Mouse (Mus musculus): ENCODE data around the gene Ccr6.

The Ccr6 gene

DNA sequence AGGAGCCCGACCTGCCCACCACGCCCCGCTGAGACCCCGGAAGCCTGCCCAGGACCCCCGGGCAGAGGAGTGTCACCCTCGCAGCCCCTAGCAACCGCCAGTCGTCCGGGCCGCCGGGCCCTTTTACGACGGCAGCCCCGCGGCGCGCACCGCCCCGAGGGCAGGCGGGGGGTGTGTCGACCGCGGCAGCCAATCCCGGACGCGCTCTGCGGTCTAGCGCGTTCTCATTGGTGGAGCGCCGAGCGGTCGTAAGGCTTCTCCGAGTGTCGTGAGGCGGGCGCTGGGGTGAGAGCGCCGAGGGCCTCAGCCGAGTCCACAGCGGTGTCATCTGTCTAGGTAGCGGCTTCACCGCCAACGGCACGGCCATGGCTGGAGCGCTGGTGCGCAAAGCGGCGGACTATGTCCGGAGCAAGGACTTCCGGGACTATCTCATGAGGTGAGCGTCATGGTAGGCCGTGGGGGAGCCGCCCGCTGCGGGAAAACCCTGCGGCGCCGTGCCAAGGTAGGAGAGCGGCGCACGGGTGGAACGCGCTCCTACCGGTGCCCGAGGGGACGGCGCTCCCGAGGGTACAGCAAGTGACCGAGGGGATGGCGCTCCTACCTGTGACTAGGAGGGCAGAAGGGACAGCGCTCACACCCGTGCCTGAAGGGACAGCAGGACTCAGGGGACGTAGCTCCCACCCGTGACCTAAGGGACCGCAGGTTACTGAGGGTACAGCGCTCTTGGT is 47.8 kb downstream of the Ccr6 start:
- DNase-seq (ENCODE audit: low read depth, low spot score), result peak; percentile 88

DNA sequence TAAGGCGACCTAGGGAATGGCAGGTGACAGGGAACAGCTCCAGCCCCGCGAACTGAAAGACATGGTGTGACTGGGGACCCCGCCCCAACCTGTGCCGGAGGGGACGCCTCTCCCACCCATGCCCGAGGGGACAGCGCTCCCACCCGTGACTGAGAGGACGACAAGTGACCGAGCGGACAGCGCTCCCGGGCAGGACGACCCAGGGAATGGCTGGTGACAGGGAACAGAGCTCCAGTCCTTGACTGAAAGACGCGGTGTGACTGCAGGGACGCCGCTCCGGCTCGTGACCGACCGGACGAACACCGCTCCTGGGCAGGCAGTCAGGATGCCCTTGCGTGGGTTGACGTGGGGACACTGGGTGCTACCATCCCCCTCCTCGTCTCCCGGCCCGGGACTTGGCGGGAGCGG is 48.4 kb downstream of the Ccr6 start:
- no peak for DNase-seq (ENCODE audit: low read depth, low spot score)

DNA sequence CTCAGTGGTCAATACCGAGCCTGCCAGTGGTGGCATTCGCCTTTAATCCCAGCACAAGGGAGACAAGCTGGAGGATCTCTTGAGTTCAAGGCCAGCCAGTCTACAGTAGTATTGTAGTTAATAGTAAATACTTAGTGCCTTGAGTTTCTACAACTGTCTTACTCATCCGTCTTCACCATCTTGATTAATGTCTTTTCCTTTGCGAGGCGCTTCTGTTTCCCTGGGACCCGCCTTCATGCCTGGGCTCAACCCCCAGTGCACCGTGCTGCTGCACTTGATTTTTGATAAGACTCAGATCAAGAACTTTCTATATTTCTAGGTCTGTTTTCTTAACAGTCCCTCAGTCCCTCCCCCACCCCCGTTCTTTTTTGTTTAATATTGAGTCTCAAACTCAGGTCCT is 49.2 kb downstream of the Ccr6 start:
- no peak for DNase-seq (ENCODE audit: low read depth, low spot score)

GRCm38 (mm10) chr17:8286987-8287386 is 51.1 kb downstream of the Ccr6 start:
- no peak for DNase-seq (ENCODE audit: low read depth, low spot score)

DNA sequence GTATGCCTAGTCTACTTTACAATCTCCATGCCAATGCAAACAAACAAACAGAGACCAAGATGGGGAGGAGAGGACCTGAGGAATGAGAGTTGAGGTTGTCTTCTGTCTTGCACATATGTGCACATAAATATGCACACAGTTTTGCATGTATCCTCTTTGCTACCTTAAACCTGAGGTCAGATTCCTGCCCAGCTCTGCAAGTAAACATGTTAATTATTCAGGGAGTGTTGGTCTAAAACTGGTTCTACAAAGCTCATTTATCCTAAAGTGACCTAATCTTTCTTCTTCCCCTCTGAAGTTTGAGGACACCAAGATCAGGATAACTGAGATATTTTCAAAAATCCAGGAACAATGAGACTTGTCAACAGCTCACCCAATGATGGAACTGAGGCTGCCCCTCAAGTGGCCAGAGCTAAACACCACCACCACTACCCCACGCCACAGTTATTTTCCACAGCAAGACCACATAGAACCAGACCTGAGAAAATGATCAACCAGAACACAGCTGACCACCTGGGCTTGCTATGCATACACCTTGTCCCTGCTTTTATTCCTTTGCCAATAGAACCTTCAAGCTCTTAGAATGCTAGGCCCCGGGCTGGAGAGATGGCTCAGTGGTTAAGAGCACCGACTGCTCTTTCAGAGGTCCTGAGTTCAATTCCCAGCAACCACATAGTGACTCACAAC is 54.3 kb downstream of the Ccr6 start:
- no peak for DNase-seq (ENCODE audit: low read depth, low spot score)

GRCm38 (mm10) chr17:8290736-8291135 is 54.9 kb downstream of the Ccr6 start:
- DNase-seq (ENCODE audit: low read depth, low spot score), result no peak

DNA sequence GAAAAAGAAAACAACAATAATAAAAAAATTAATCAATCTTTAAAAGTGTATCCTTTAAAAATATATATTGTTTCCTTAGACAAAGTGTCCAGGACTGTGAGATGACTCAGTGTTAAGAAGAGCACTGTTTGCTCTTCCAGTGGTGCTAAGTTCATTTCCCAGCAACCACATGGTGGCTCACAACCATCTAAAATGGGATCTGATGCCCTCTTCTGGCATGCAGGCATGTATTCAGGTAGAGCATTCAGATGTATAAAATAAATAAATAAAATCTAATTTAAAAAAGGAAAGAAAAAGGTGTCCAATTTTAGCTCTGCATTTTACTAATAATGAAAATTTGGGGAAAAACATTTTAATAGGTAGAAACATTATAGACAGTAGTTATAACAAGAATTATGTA is 60.0 kb downstream of the Ccr6 start:
- DNase-seq (ENCODE audit: low read depth, low spot score), result no peak

GRCm38 (mm10) chr17:8296313-8296844 is 60.5 kb downstream of the Ccr6 start:
- DNase-seq (ENCODE audit: low read depth, low spot score), result no peak

DNA sequence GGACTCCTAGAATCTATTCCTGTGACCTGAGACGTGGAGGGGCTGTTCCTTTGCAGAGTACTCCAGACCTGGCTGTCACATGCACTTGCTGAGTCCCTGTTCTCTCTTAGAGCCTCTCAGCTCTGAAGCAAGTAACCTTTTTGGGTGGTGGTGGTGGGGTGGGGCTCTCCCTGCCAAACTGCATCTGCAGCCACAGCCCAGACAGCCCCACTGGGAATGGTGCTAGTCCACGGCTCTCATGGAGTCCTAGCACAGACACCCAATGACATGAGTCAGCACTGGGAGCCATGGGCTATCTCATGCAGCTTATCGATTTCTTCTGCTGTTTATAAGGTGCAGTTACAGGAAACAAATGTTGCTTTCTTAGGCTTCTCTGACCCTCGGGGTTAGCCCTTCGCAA is 61.9 kb downstream of the Ccr6 start:
- DNase-seq (ENCODE audit: low read depth, low spot score), result no peak

DNA sequence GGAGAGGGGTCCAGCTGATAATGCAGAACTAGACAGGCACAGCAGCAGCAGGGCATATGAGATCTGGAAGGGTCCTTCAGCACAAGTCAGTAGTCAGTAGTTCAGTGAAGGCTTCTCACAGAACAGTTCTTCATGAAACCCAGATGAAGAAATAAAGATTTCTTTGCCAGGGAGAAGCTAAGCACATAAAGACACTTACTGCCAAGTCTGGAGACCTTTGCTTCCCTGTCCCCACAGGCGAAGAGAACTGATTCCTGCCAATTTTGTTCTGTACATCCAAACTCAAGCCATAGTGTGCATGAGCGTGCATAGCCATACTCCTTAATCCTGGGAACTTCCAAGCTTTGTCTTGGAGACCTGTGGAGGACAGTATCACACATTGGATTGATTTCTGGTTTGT is 62.4 kb downstream of the Ccr6 start:
- no peak for DNase-seq (ENCODE audit: low read depth, low spot score)

- DNase-seq (ENCODE audit: low read depth, low spot score), result no peak
These were observed 63.7 kb downstream of the Ccr6 start for GRCm38 (mm10) chr17:8299524-8299923.

GRCm38 (mm10) chr17:8301515-8301914 is 65.7 kb downstream of the Ccr6 start:
- no peak for DNase-seq (ENCODE audit: low read depth, low spot score)

DNA sequence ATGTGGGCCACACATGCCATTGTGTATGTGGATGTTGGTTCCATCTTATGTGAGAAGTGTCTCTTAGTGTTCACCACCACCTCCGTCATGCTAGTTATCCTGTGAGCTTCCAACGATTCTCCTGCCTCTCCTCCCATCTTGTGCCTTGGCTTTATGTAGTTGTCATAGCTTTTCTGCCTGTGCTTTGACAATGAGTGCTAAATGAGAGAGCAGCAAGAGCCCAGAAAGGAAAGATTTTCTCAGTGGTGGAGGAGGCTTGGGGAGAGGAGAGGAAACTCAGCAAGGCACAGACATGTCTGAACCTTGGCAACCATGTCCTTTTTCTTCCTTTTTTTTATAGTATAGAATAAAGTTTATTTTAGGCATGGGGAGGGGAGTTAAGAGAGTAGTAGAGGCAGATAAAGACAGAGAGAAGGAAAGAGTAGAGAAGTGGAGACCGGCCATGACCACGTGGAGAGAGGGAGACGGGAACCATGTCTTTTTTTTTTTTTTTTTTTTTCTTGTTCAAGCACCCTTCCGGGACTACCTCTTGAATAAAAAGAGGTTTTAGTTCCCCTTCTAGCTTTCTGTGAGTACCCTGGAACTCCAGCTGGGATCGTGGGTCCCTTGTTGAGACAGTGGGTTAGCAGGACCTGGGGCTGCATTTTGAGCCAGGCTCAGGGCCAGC is 67.1 kb downstream of the Ccr6 start:
- DNase-seq (ENCODE audit: low read depth, low spot score), result no peak

DNA sequence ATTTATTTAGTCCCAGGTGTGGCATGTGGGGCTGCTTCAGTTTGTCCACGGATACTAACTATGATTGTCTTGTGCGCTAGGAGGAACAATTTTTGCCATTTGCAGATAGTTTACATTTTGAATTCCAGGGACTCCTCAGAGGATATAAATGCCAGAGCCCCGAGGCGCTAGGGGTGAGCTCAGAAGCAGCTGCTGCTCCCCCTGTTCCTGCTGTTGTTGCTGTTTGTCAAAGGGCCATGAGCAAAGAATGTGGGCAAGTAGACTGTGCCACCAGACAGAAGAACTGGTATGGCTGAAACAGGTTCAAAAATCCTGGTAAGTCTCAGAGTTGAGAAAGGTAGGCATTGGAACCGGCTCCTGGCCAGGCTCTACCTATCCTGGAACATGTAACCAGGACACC is 67.8 kb downstream of the Ccr6 start:
- DNase-seq (ENCODE audit: low read depth, low spot score), result no peak

GRCm38 (mm10) chr17:8305801-8306200 is 70.0 kb downstream of the Ccr6 start:
- DNase-seq (ENCODE audit: low read depth, low spot score), result no peak

All from retina, adult 2 months (tissue).